In the genomic region with DNA sequence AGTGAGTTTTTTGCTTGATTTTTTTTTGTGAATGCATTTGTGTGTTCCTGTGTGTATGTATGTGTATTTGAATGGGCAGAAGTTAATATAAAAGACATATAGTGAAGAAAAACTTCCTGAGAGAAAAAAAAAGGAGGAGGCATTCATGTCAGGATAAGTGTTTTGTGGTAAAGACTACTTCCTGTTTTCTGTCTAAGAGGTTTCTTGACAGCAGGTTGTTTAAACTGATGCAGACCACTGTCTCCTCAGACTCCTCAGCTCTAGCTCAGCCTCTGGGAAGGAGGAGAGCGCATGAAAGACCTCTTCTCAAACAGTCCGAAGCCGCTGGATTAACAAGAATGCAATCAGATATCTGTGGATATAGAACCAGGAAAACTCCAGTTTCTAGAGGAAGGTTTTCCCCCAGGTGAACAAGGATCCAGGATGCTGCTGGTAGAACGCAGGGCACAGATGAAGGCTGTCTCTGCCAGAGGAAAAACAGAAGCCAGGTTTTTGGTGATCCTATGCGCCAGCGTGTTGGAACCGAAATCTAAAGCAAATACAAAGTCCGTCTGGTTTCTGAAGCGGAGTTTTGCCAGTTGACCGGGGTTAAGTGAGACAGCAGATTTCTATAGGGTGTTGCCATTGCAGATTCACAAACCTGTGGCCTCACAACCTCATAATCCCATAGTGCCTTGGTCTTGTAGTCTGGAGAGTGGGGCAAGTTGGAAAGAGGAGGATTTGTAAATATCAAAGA, we compare ENCODE assay signal across 23 mouse cellular contexts. TPM values are rescaled to one million over a fixed set of nuclear protein-coding genes. Genes with fewer than 3 reads are reported as not detected.
"Had no signal": no experiment of that assay in that cellular context is flagged by ENCODE, and none has a peak within 500 bp of the region (broad histone marks: within the 10 kb centered on the region; RNA-seq: fewer than 3 reads in every experiment).

No protein-coding gene starts in this region.

- H3K27me3 ChIP-seq: limb, embryonic 15.5 days; midbrain, embryonic 13.5 days; neural tube, embryonic 13.5 days; stomach, embryonic 15.5 days had no signal

- H3K4me3 ChIP-seq: limb, embryonic 12.5 days; limb, embryonic 15.5 days; megakaryocyte, embryonic 14.5 days; midbrain, embryonic 10.5 days; midbrain, embryonic 13.5 days; myocyte; neural tube, embryonic 13.5 days; stomach, embryonic 15.5 days had no signal

- H3K9me3 ChIP-seq: limb, embryonic 12.5 days; limb, embryonic 15.5 days; megakaryocyte, embryonic 14.5 days; midbrain, embryonic 10.5 days; midbrain, embryonic 13.5 days; neural tube, embryonic 13.5 days; stomach, embryonic 15.5 days had no signal

- DNase-seq: kidney, adult 18-20 months; kidney, adult 9 months; kidney, postnatal 14 days; kidney, postnatal 4 days; layer of hippocampus, adult 9-11 months; liver, postnatal 0 days; lung, embryonic 14.5 days; retina, postnatal 1 day; spleen, adult 18-20 months; thymus, postnatal 25 days had no signal

- H3K36me3 ChIP-seq: limb, embryonic 12.5 days; limb, embryonic 15.5 days; midbrain, embryonic 10.5 days; midbrain, embryonic 13.5 days; neural tube, embryonic 13.5 days; stomach, embryonic 15.5 days had no signal

- ATAC-seq: liver, postnatal 0 days; lung, postnatal 0 days; midbrain, embryonic 13.5 days; midbrain, embryonic 16.5 days had no signal

- H3K9ac ChIP-seq: limb, embryonic 12.5 days; limb, embryonic 15.5 days; liver, embryonic 14.5 days; liver, postnatal 0 days; lung, embryonic 14.5 days; midbrain, embryonic 13.5 days; neural tube, embryonic 13.5 days; stomach, embryonic 15.5 days had no signal

- H3K27ac ChIP-seq: limb, embryonic 12.5 days; limb, embryonic 15.5 days; liver, embryonic 14.5 days; macrophage; midbrain, embryonic 10.5 days; midbrain, embryonic 13.5 days; neural tube, embryonic 13.5 days; stomach, embryonic 15.5 days had no signal

- H3K4me2 ChIP-seq: limb, embryonic 12.5 days; limb, embryonic 15.5 days; liver, embryonic 11.5 days; lung, embryonic 14.5 days; midbrain, embryonic 13.5 days; neural tube, embryonic 13.5 days; stomach, embryonic 15.5 days had no signal

RNA-seq across cellular contexts. Expression of a gene that starts 45.8 kb away (rescaled TPM):
- polyA plus RNA-seq: macrophage, myocyte had no signal
